9 mouse cellular contexts compared by ENCODE assay signal in genomic region chr17:83025340-83025816, GRCm38 (mm10).
A peak's percentile ranks its signal among the peaks of the same experiment; 100 is the strongest.
DNase-seq lines count a peak whose midpoint lies in the region; ATAC-seq and TF ChIP-seq lines count a peak whose summit lies in the region.
"Had no signal": no experiment of that assay in that cellular context is flagged by ENCODE, and none has a peak within 500 bp of the region (broad histone marks: within the 10 kb centered on the region; RNA-seq: fewer than 3 reads in every experiment).

No protein-coding gene starts in this region.

- peak; percentile 89 for DNase-seq in ES-E14 (ENCODE audit: low read depth, low spot score)
- DNase-seq in c-Kit-positive CD71-positive TER-119-positive erythroid progenitor cells, embryonic 14.5 days (ENCODE audit: low spot score), result peak; percentile 52
- DNase-seq in heart, postnatal 4 days, result peak; percentile 85
- peak; percentile 72 to 83 for DNase-seq in layer of hippocampus, adult 2 months (ENCODE audit: low spot score in 2 of 2)
- DNase-seq in lung, postnatal 0 days (ENCODE audit: low spot score), result peak; percentile 90
- peak; percentile 70 for DNase-seq in ovary, postnatal 36 days (ENCODE audit: low spot score)
- DNase-seq in thymus, postnatal 14 days, result peak; percentile 77

- in situ Hi-C loops in ES-E14 (cut with MboI; ENCODE audit: low sequenced_read_pairs in 2 of 2, unreplicated experiment in 2 of 2), result loop anchor here (25.0 kb wide), 2 partner anchors 587 to 787 kb away; no protein-coding TSS in a partner anchor

- H3K9ac ChIP-seq in ES-E14 (ENCODE audit: insufficient read depth, low read depth, low read length, poor library complexity, severe bottlenecking), result no peak overlapping the region
- no peak overlapping the region for H3K9ac ChIP-seq in forebrain, embryonic 13.5 days
- no peak overlapping the region for H3K9ac ChIP-seq in lung, postnatal 0 days (replicated peaks; ENCODE audit: low read depth)
- H3K9ac ChIP-seq: limb, embryonic 15.5 days had no signal

- no peak overlapping the region for H3K27ac ChIP-seq in ES-E14 (ENCODE audit: insufficient read depth, low read depth, low read length, poor library complexity, severe bottlenecking)
- no peak overlapping the region for H3K27ac ChIP-seq in forebrain, embryonic 13.5 days
- H3K27ac ChIP-seq in layer of hippocampus, adult 2 months, result no peak overlapping the region
- no peak overlapping the region for H3K27ac ChIP-seq in lung, postnatal 0 days (ENCODE audit: low read length)
- H3K27ac ChIP-seq: limb, embryonic 15.5 days had no signal

- no peaks in the 10 kb centered on the region for H3K27me3 ChIP-seq in forebrain, embryonic 13.5 days
- H3K27me3 ChIP-seq in lung, postnatal 0 days (replicated peaks; ENCODE audit: insufficient read depth, low read length), result no peaks in the 10 kb centered on the region

- 13% methylated on average over 5 of the region's 5 CpGs for WGBS in forebrain, embryonic 13.5 days
- WGBS in lung, postnatal 0 days, result 10% methylated on average over 5 of the region's 5 CpGs

- no peak for TF ChIP-seq EP300 in lung, postnatal 0 days (IDR thresholded peaks at IDR 0.05)

- ATAC-seq in forebrain, embryonic 13.5 days, result peak; percentile 85
- ATAC-seq in lung, postnatal 0 days, result peak; percentile 89

- H3K4me1 ChIP-seq in ES-E14 (ENCODE audit: control insufficient read depth in 2 of 2, insufficient read depth in 2 of 2, low read length in 2 of 2, poor library complexity in 1 of 2), result no peaks in the 10 kb centered on the region
- H3K4me1 ChIP-seq in forebrain, embryonic 13.5 days, result no peaks in the 10 kb centered on the region
- H3K4me1 ChIP-seq in lung, postnatal 0 days (ENCODE audit: insufficient read depth, low read depth, low read length), result no peaks in the 10 kb centered on the region

- TF ChIP-seq CTCF in layer of hippocampus, adult 2 months (conservative IDR thresholded peaks at IDR 0.05), result peak; percentile 98
- peak; percentile 98 for TF ChIP-seq CTCF in lung, postnatal 0 days (IDR thresholded peaks at IDR 0.05)

- no peaks in the 10 kb centered on the region for H3K9me3 ChIP-seq in ES-E14 (ENCODE audit: control insufficient read depth, insufficient read depth, low read depth, low read length)
- no peaks in the 10 kb centered on the region; the same call in 1 of the 2 replicates for H3K9me3 ChIP-seq in forebrain, embryonic 13.5 days (replicated peaks)
- no peaks in the 10 kb centered on the region for H3K9me3 ChIP-seq in lung, postnatal 0 days (ENCODE audit: low read length)
- H3K9me3 ChIP-seq: limb, embryonic 15.5 days had no signal

- H3K36me3 ChIP-seq in ES-E14 (ENCODE audit: control insufficient read depth, insufficient read depth, low read length, poor library complexity, severe bottlenecking), result no peaks in the 10 kb centered on the region
- H3K36me3 ChIP-seq in forebrain, embryonic 13.5 days (ENCODE audit: poor library complexity, severe bottlenecking), result no peaks in the 10 kb centered on the region
- H3K36me3 ChIP-seq in lung, postnatal 0 days (ENCODE audit: insufficient read depth, low read length), result no peaks in the 10 kb centered on the region
- H3K36me3 ChIP-seq: limb, embryonic 15.5 days had no signal

- no peak overlapping the region for H3K4me2 ChIP-seq in forebrain, embryonic 13.5 days
- H3K4me2 ChIP-seq in lung, postnatal 0 days (replicated peaks; ENCODE audit: low read depth, low read length), result no peak overlapping the region
- H3K4me2 ChIP-seq: limb, embryonic 15.5 days had no signal

- no peak overlapping the region for H3K4me3 ChIP-seq in ES-E14 (ENCODE audit: insufficient read depth in 1 of 2, low read depth in 1 of 2, low read length in 2 of 2, poor library complexity in 1 of 2, severe bottlenecking in 1 of 2)
- no peak overlapping the region for H3K4me3 ChIP-seq in forebrain, embryonic 13.5 days
- no peak overlapping the region for H3K4me3 ChIP-seq in layer of hippocampus, adult 2 months
- H3K4me3 ChIP-seq in lung, postnatal 0 days (ENCODE audit: low read depth, low read length), result no peak overlapping the region
- H3K4me3 ChIP-seq: limb, embryonic 15.5 days had no signal

TF ChIP-seq in ES-E14, 5 proteins besides CTCF, POLR2A, EP300 and RAD21:
- TF ChIP-seq ZC3H11A (IDR thresholded peaks at IDR 0.05; ENCODE audit: borderline replicate concordance, low read depth, low read length), result peak; percentile 92
- TF ChIP-seq CHD2 (IDR thresholded peaks at IDR 0.05; ENCODE audit: low read depth, low read length), result no peak
